Mouse (Mus musculus) G1E (cell line): ENCODE results near the gene Gpr155.

ENCODE experiments used
- CTCF ChIP-seq: IDR thresholded peaks from 2 replicates; pipeline ENCODE4 v1.5.1; 2012; ENCODE audit warnings: low read depth, low read length, inconsistent platforms, mixed read lengths
- POLR2AphosphoS5 ChIP-seq: IDR thresholded peaks from 2 replicates; pipeline ENCODE4 v1.6.1; 2012; ENCODE audit warnings: low read depth, low read length, inconsistent platforms; ENCODE audit not compliant: insufficient replicate concordance

DNA sequence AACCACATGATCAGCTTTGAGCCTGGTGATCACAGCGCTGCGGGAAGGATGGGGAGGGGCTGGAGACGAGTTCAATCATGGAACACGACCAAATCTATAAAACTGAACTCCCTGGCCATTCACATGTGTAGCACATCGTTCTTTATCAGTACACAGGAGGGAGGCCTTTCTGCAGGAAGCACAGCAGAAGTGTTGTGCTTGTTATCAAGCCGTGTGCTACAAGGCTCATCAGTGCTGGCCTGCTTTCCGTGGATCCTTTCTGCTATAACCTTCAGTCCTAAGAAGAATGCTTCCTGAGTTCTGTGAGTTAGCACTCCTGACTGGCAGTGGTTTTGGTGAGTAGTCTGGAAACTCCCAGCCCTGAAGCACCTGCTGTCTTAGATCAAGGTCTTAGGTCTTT lies 91.3 kb downstream of the Gpr155 start:
- TF ChIP-seq POLR2AphosphoS5 (no peak), CTCF (no peak)
